ENCODE assay signal across 15 mouse cellular contexts in genomic region chr17:71204809-71205091, GRCm38 (mm10). TPM values are rescaled to one million over a fixed set of nuclear protein-coding genes. Genes with fewer than 3 reads are reported as not detected.
DNase-seq lines count a peak whose midpoint lies in the region; ATAC-seq and TF ChIP-seq lines count a peak whose summit lies in the region.
"Had no signal": no experiment of that assay in that cellular context is flagged by ENCODE, and none has a peak within 500 bp of the region (broad histone marks: within the 10 kb centered on the region; RNA-seq: fewer than 3 reads in every experiment).

No protein-coding gene starts in this region.

- TF ChIP-seq POLR2A in small intestine, adult 2 months (IDR thresholded peaks at IDR 0.05; ENCODE audit: low read depth, low read length): no peak

- no peaks in the 10 kb centered on the region for H3K36me3 ChIP-seq in liver, embryonic 11.5 days (ENCODE audit: control insufficient read depth, insufficient read depth, low read length)
- H3K36me3 ChIP-seq in small intestine, adult 2 months (ENCODE audit: control insufficient read depth, insufficient read depth, low read length): no peaks in the 10 kb centered on the region
- H3K36me3 ChIP-seq: midbrain, embryonic 13.5 days had no signal

- 0 out of 2 replicates have a peak overlapping the region, but pooled peaks have one; percentile 2 for H3K27ac ChIP-seq in liver, embryonic 11.5 days (ENCODE audit: low read depth, low read length)
- peak overlapping the region; percentile 82 for H3K27ac ChIP-seq in small intestine, adult 2 months (ENCODE audit: insufficient read depth, low read depth, low read length)
- H3K27ac ChIP-seq: embryonic facial prominence, embryonic 10.5 days; forebrain, embryonic 10.5 days; midbrain, embryonic 13.5 days had no signal

- no peak for TF ChIP-seq CTCF in small intestine, adult 2 months (IDR thresholded peaks at IDR 0.05; ENCODE audit: extremely low read depth, insufficient read length, insufficient replicate concordance, low read depth, low read length)

- peak; percentile 3; the same call in 1 of the 2 replicates for ATAC-seq in liver, embryonic 11.5 days (replicated peaks; ENCODE audit: low FRiP score)
- ATAC-seq in erythroid progenitor cell, adult 5-6 weeks (replicated peaks; ENCODE audit: low FRiP score, poor library complexity, severe bottlenecking): no peak
- ATAC-seq: midbrain, embryonic 13.5 days had no signal

- peak; percentile 36 for DNase-seq in heart, adult 11 months
- no peak for DNase-seq in heart, postnatal 4 days
- DNase-seq in thymus, postnatal 14 days: peak; percentile 38
- no peak for DNase-seq in thymus, adult 18-20 months
- DNase-seq in liver, embryonic 11.5 days (ENCODE audit: low spot score): no peak
- no peak for DNase-seq in left cerebral cortex, adult 9 months (ENCODE audit: low spot score in 2 of 2)
- DNase-seq: adrenal gland, adult 2 months; cerebellum, adult 9-11 months; kidney, postnatal 4 days; lung, postnatal 10 days had no signal

- no peaks in the 10 kb centered on the region for H3K27me3 ChIP-seq in liver, embryonic 11.5 days (replicated peaks; ENCODE audit: control insufficient read depth, insufficient read depth, low read length)
- H3K27me3 ChIP-seq in small intestine, adult 2 months (ENCODE audit: control insufficient read depth, insufficient read depth, low read length): no peaks in the 10 kb centered on the region
- H3K27me3 ChIP-seq: midbrain, embryonic 13.5 days had no signal

- no peak overlapping the region for H3K9ac ChIP-seq in liver, embryonic 11.5 days (ENCODE audit: low read depth, low read length)
- H3K9ac ChIP-seq: midbrain, embryonic 13.5 days had no signal

- WGBS in liver, embryonic 11.5 days: 68% methylated on average over 6 of the region's 6 CpGs
- 39% methylated on average over 6 of the region's 6 CpGs for WGBS in small intestine, adult 2 months

- H3K4me1 ChIP-seq in liver, embryonic 11.5 days (replicated peaks; ENCODE audit: control insufficient read depth, insufficient read depth, low read length): peaks cover 35% of the 10 kb centered on the region
- peaks cover 18% of the 10 kb centered on the region for H3K4me1 ChIP-seq in small intestine, adult 2 months (ENCODE audit: control insufficient read depth, insufficient read depth, insufficient read length, low read length)

- H3K4me3 ChIP-seq in liver, embryonic 11.5 days (ENCODE audit: low read depth, low read length): peak overlapping the region; percentile 32
- peak overlapping the region; percentile 60 for H3K4me3 ChIP-seq in small intestine, adult 2 months (ENCODE audit: low read depth, low read length)
- H3K4me3 ChIP-seq: embryonic facial prominence, embryonic 10.5 days; forebrain, embryonic 10.5 days; midbrain, embryonic 13.5 days had no signal

- H3K9me3 ChIP-seq in liver, embryonic 11.5 days (ENCODE audit: control insufficient read depth, low read length): no peaks in the 10 kb centered on the region
- H3K9me3 ChIP-seq: embryonic facial prominence, embryonic 10.5 days; midbrain, embryonic 13.5 days had no signal

- peak overlapping the region; percentile 55 for H3K4me2 ChIP-seq in liver, embryonic 11.5 days
- H3K4me2 ChIP-seq: midbrain, embryonic 13.5 days had no signal

RNA-seq across cellular contexts. Expression of gene Lpin2, which starts 22.4 kb away (rescaled TPM):
- 10 to 100 TPM; 16.3 to 19.5 TPM for total RNA-seq in heart, postnatal 4 days (2021)
- 37.7 and 37.9 TPM in 2 replicates for polyA plus RNA-seq in liver, embryonic 11.5 days (2014; fragmentation: Nextera tagmentation; extraction: Ambion mirVana)
- 7.7 and 39.8 TPM in 2 replicates for polyA plus RNA-seq in small intestine, adult 2 months (2012; rRNA removed)
- 68.8 and 90.1 TPM in 2 replicates for total RNA-seq in erythroid progenitor cell, adult 5-6 weeks (2015; ENCODE audit: low replicate concordance)
- 101 and 122 TPM in 2 replicates for total RNA-seq in erythroid progenitor cell, adult 5-6 weeks (2017; ENCODE audit: low replicate concordance)

Comparison
In these comparisons a context has a peak if more than half of its experiments do, and no peak if none do; other contexts are left out.
1. DNase-seq: peak in heart, adult 11 months (single experiment) and thymus, postnatal 14 days (single experiment); none in heart, postnatal 4 days (single experiment), thymus, adult 18-20 months (0 of 2), liver, embryonic 11.5 days (single experiment) and left cerebral cortex, adult 9 months (0 of 2).